Mouse (Mus musculus) olfactory bulb, adult 2 months (tissue): ENCODE data around the gene Cd300ld2. TPM values are rescaled to one million over a fixed set of nuclear protein-coding genes. Genes with fewer than 3 reads are reported as not detected.
"Not testable (repeated sequence)": the region's sequence is repeated elsewhere in the genome, so short reads cannot be mapped to it uniquely, and the experiment has no call there.

ENCODE experiments used
- H3K27ac ChIP-seq: fragments of 200-500 bp; 2 replicates; pipeline ENCODE4 v1.5.1; 2012; ENCODE audit warnings: low read depth, low read length; ENCODE audit not compliant: insufficient read depth
- H3K4me1 ChIP-seq: fragments of 200-500 bp; 2 replicates; pipeline ENCODE4 v1.6.1; 2012; ENCODE audit warnings: low read length; ENCODE audit not compliant: control insufficient read depth, insufficient read depth
- H3K4me3 ChIP-seq: fragments of 200-500 bp; 2 replicates; pipeline ENCODE4 v1.5.1; 2012; ENCODE audit warnings: mild to moderate bottlenecking, low read depth, low read length, moderate library complexity; ENCODE audit not compliant: insufficient read depth
- CTCF ChIP-seq: fragments of 200-500 bp; IDR thresholded peaks from 2 replicates; pipeline ENCODE4 v1.5.1; 2012; ENCODE audit warnings: low read depth, mild to moderate bottlenecking, low read length, moderate library complexity; ENCODE audit not compliant: insufficient read depth
- POLR2A ChIP-seq: fragments of 200-500 bp; IDR thresholded peaks from 2 replicates; pipeline ENCODE4 v1.6.1; 2012; ENCODE audit warnings: mild to moderate bottlenecking, low read depth, low read length, moderate library complexity; ENCODE audit not compliant: insufficient read depth
- WGBS: fragments of 180-500 bp; shearing (Covaris S2); methylation state at CpG from one replicate; pipeline ENCODE4 v1.1.7; 2018; 5-methylcytosine and 5-hydroxymethylcytosine counted together
- polyA plus RNA-seq: library from polyadenylated mRNA; stranded (reverse); fragments of >200 nt; gene quantifications from 2 replicates; pipeline ENCODE4 v1.2.4, GENCODE M21; 2012; ENCODE audit warnings: low replicate concordance; ENCODE audit not compliant: missing spikeins, insufficient read depth, insufficient read length

Gene Cd300ld2
- polyA plus RNA-seq: not detected in 2 replicates

- H3K4me1 ChIP-seq, H3K4me3 ChIP-seq, H3K27ac ChIP-seq: not testable (repeated sequence)
- no CpG with 5 or more reads among the region's 7 CpGs for WGBS
Observed at GRCm38 (mm10) chr11:115016093-115016492, at the start of gene Cd300ld2. Gene Cd300ld2 (minus strand): TSS chr11:115016193.

GRCm38 (mm10) chr11:115062077-115062476, 46.1 kb upstream of the Cd300ld2 start, which contains the start of gene Cd300e:
Gene Cd300e (minus strand): TSS chr11:115062177.
- Histone ChIP-seq H3K27ac (no peak within 1 kb of the TSS), H3K4me1 (no peaks in the 10 kb centered on the region), H3K4me3 (no peak within 1 kb of the TSS)
- WGBS: 51% methylated on average over 5 of the region's 5 CpGs
- TF ChIP-seq POLR2A: no peak
- no peak for TF ChIP-seq CTCF

- Histone ChIP-seq H3K4me3 (no peak overlapping the region), H3K27ac (no peak overlapping the region), H3K4me1 (no peaks in the 10 kb centered on the region)
- TF ChIP-seq POLR2A: no peak
- TF ChIP-seq CTCF: no peak
- 83% methylated on average over 2 of the region's 2 CpGs for WGBS
Observed at GRCm38 (mm10) chr11:115059797-115060196, 43.8 kb upstream of the Cd300ld2 start.

- no peak for TF ChIP-seq CTCF
- Histone ChIP-seq H3K4me3 (no peak overlapping the region), H3K4me1 (no peaks in the 10 kb centered on the region), H3K27ac (no peak overlapping the region)
- 78% methylated on average over 4 of the region's 4 CpGs for WGBS
Observed at GRCm38 (mm10) chr11:115058701-115059100, 42.7 kb upstream of the Cd300ld2 start.

- no peak for TF ChIP-seq CTCF
- TF ChIP-seq POLR2A: no peak
- no peak overlapping the region for H3K4me3 ChIP-seq
- H3K27ac ChIP-seq: no peak overlapping the region
Observed at GRCm38 (mm10) chr11:115054537-115054936, 38.5 kb upstream of the Cd300ld2 start.

GRCm38 (mm10) chr11:115052991-115053390, 37.0 kb upstream of the Cd300ld2 start:
- Histone ChIP-seq H3K27ac (no peak overlapping the region), H3K4me1 (no peaks in the 10 kb centered on the region), H3K4me3 (no peak overlapping the region)
- TF ChIP-seq CTCF: no peak
- TF ChIP-seq POLR2A: no peak
- 88% methylated on average over 1 of the region's 1 CpGs for WGBS

More at GRCm38 (mm10) chr11:115054537-115054936, 38.5 kb upstream of the Cd300ld2 start:
- H3K4me1 ChIP-seq: no peaks in the 10 kb centered on the region

GRCm38 (mm10) chr11:115052206-115052605, 36.2 kb upstream of the Cd300ld2 start:
- WGBS: 25% methylated on average over 9 of the region's 9 CpGs
- no peak overlapping the region for H3K4me3 ChIP-seq
- TF ChIP-seq CTCF (no peak), POLR2A (no peak)
- H3K4me1 ChIP-seq: no peaks in the 10 kb centered on the region
- no peak overlapping the region for H3K27ac ChIP-seq

GRCm38 (mm10) chr11:115049282-115049895, 33.4 kb upstream of the Cd300ld2 start:
- Histone ChIP-seq H3K4me3 (no peak overlapping the region), H3K27ac (no peak overlapping the region), H3K4me1 (no peaks in the 10 kb centered on the region)
- TF ChIP-seq CTCF (no peak), POLR2A (no peak)
- WGBS: 46% methylated on average over 3 of the region's 3 CpGs

GRCm38 (mm10) chr11:115048259-115048658, 32.3 kb upstream of the Cd300ld2 start, which contains the start of gene Cd300ld3:
Gene Cd300ld3 (minus strand): TSS chr11:115048409.
- Histone ChIP-seq H3K4me1 (no peaks in the 10 kb centered on the region), H3K27ac (no peak within 1 kb of the TSS), H3K4me3 (no peak within 1 kb of the TSS)
- 85% methylated on average over 2 of the region's 2 CpGs for WGBS
- no peak for TF ChIP-seq CTCF
- no peak for TF ChIP-seq POLR2A

GRCm38 (mm10) chr11:115037669-115038068, 21.7 kb upstream of the Cd300ld2 start, which contains the start of gene Cd300ld5:
Gene Cd300ld5 (minus strand): TSS chr11:115037769.
- H3K4me1 ChIP-seq, H3K27ac ChIP-seq, H3K4me3 ChIP-seq: not testable (repeated sequence)
- no CpG with 5 or more reads among the region's 6 CpGs for WGBS

- H3K4me3 ChIP-seq, H3K27ac ChIP-seq, H3K4me1 ChIP-seq: not testable (repeated sequence)
- no CpG with 5 or more reads among the region's 6 CpGs for WGBS
Observed at GRCm38 (mm10) chr11:115026912-115027311, 10.9 kb upstream of the Cd300ld2 start, which contains the start of gene Cd300ld4. Gene Cd300ld4 (minus strand): TSS chr11:115027012.
